Mouse (Mus musculus) hindbrain, embryonic 13.5 days (tissue): ENCODE measurements around the gene Slc5a10. TPM values are rescaled to one million over a fixed set of nuclear protein-coding genes. Genes with fewer than 3 reads are reported as not detected.

Source experiments
- ATAC-seq: fragments of 200-750 bp; cut with Nextera tagmentation; 2 replicates; pipeline ENCODE4 v1.8.0; 2017; ENCODE audit warnings: moderate TSS enrichment; ENCODE audit not compliant: low FRiP score
- H3K27ac ChIP-seq: fragments of 300-500 bp; sonication (generic); 2 replicates; pipeline ENCODE4 v1.5.1; 2015; ENCODE audit warnings: inconsistent platforms, mild to moderate bottlenecking, moderate library complexity
- H3K27me3 ChIP-seq: fragments of 300-500 bp; sonication (generic); 2 replicates; pipeline ENCODE4 v1.6.1; 2015; ENCODE audit warnings: mild to moderate bottlenecking, inconsistent platforms
- H3K36me3 ChIP-seq: fragments of 300-500 bp; sonication (generic); 2 replicates; pipeline ENCODE4 v1.6.1; 2015; ENCODE audit warnings: mild to moderate bottlenecking, inconsistent platforms
- H3K4me1 ChIP-seq: fragments of 300-500 bp; sonication (generic); replicated peaks from 2 replicates; pipeline ENCODE4 v1.6.1; 2015; ENCODE audit warnings: inconsistent platforms
- H3K4me2 ChIP-seq: fragments of 300-500 bp; sonication (generic); 2 replicates; pipeline ENCODE4 v1.6.1; 2015; ENCODE audit warnings: inconsistent platforms, mild to moderate bottlenecking, moderate library complexity
- H3K4me3 ChIP-seq: fragments of 300-500 bp; sonication (generic); 2 replicates; pipeline ENCODE4 v1.5.1; 2015; ENCODE audit warnings: mild to moderate bottlenecking, inconsistent platforms
- H3K9ac ChIP-seq: fragments of 300-500 bp; sonication (generic); 2 replicates; pipeline ENCODE4 v1.6.1; 2015; ENCODE audit warnings: mild to moderate bottlenecking, inconsistent platforms
- H3K9me3 ChIP-seq: fragments of 300-500 bp; sonication (generic); 2 replicates; pipeline ENCODE4 v1.6.1; 2016; ENCODE audit warnings: inconsistent platforms
- WGBS: fragments of 180-500 bp; shearing (Covaris S2); methylation state at CpG from one replicate; pipeline ENCODE4 v1.1.7; 2015; 5-methylcytosine and 5-hydroxymethylcytosine counted together
- polyA plus RNA-seq: library from polyadenylated mRNA; unstranded; fragments of >200 nt; fragmentation: Nextera tagmentation; extraction: Ambion mirVana; gene quantifications from 2 replicates; pipeline ENCODE4 v1.2.1, GENCODE M21; 2015

Slc5a10 gene
- polyA plus RNA-seq, 1 experiment from 2014 or later, result not detected

DNA sequence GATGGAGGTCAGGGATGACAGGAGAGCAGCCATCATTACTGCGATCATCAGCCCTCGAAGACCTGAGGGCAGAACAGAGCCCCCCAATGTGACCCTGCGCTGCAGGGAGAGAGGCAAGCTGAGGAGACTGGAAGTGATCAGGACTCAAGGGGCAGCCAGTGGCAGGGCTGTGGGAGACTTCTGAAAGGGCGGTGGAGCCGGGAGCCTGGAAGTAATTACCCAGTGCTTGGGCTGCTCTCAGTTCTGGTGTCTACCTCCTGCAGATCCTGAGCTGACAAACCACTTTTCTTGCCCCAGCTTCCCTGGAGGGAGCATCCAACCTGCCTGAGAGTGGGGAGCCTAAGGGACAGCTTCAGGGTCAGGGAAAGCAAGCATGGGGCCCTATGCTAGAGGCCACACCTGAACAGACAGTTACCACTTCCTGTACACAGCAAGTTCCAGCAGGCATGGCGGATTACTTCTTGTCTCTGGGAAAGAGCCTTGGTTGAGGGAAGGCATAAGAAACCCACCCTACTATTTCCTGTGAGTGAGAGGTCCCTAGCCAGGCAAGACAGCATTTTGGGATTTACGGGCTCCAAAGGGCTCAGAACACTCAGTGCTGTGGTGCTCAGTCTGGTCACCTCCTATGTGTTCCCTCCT, 44.3 kb downstream of the Slc5a10 start:
- H3K9ac ChIP-seq, result no peak overlapping the region
- no peaks in the 10 kb centered on the region for H3K9me3 ChIP-seq
- H3K36me3 ChIP-seq, result no peaks in the 10 kb centered on the region
- H3K27ac ChIP-seq, result no peak overlapping the region
- no peak for ATAC-seq
- H3K4me1 ChIP-seq, result peaks cover 15% of the 10 kb centered on the region
- H3K4me3 ChIP-seq, result no peak overlapping the region
- peaks cover 35% of the 10 kb centered on the region; the same call in 1 of the 2 replicates for H3K27me3 ChIP-seq
- H3K4me2 ChIP-seq, result no peak overlapping the region
- 60% methylated on average over 7 of the region's 7 CpGs for WGBS

GRCm38 (mm10) chr11:61675332-61675731, 45.3 kb downstream of the Slc5a10 start:
- no peak for ATAC-seq
- WGBS, result 71% methylated on average over 2 of the region's 2 CpGs
- Histone ChIP-seq H3K4me2 (no peak overlapping the region), H3K9me3 (no peaks in the 10 kb centered on the region), H3K36me3 (no peaks in the 10 kb centered on the region), H3K9ac (no peak overlapping the region), H3K27ac (no peak overlapping the region), H3K27me3 (peaks cover 29% of the 10 kb centered on the region; the same call in 1 of the 2 replicates), H3K4me1 (peaks cover 15% of the 10 kb centered on the region), H3K4me3 (no peak overlapping the region)

DNA sequence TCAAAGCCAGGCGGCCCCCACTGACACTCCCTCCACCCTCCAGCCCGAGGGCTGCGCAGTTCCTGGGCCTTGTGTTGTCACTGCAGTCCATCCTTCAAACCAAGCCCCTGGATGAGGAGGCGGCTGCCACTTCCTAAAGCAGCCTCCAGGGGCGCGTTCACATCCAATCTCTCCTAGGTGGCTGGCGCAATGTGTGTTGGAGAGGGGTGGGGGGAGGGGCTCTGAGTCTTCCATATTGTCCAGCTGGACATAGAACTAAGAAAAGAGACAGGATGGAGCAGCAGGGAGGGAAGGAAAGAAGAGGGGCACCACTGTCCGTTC, 45.8 kb downstream of the Slc5a10 start:
- Histone ChIP-seq H3K4me1 (peaks cover 15% of the 10 kb centered on the region), H3K36me3 (no peaks in the 10 kb centered on the region), H3K27me3 (peaks cover 29% of the 10 kb centered on the region; the same call in 1 of the 2 replicates), H3K4me3 (no peak overlapping the region), H3K9ac (peak overlapping the region; percentile 46; the same call in 1 of the 2 replicates), H3K9me3 (no peaks in the 10 kb centered on the region), H3K4me2 (peak overlapping the region; percentile 27; the same call in 1 of the 2 replicates), H3K27ac (no peak overlapping the region)
- 2% methylated on average over 7 of the region's 8 CpGs for WGBS
- ATAC-seq, result peak; percentile 65

DNA sequence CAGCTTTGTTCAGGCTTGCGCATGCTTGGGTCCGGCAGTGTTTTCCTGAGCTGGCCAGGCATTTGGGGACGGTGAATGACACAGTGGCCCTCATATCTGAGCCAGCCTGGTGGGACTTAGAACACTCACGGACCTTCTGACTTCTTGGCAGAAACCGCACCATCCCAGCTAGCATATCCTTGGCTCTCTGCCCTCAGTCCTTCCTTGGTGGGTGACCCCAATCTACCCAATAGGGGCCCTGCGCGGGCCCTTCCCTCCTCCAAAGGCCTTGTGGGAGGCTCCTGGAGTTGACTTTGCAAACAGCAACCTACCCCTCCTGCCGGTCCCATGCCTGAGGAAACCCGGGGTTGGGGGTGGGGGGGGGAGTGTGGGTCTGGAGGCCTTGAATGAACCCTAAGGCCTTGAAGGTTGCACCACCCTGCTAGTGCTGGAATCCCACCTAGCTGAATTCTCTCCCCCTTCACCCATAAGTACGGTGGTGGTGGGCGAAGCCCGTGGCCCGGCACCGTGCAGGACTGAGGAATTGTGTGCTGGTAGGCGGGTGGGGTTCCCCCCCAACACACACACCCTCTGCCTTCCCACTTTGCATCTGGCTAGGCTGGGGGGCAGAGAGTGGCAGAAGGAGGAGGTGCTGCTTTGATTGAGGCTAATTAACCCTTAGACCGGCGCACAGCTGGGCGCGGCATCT, 46.3 kb downstream of the Slc5a10 start:
- peaks cover 15% of the 10 kb centered on the region for H3K4me1 ChIP-seq
- peak; percentile 78 for ATAC-seq
- no peaks in the 10 kb centered on the region for H3K9me3 ChIP-seq
- no peak overlapping the region for H3K27ac ChIP-seq
- peak overlapping the region; percentile 46; the same call in 1 of the 2 replicates for H3K9ac ChIP-seq
- H3K4me3 ChIP-seq, result no peak overlapping the region
- peak overlapping the region; percentile 27; the same call in 1 of the 2 replicates for H3K4me2 ChIP-seq
- H3K36me3 ChIP-seq, result no peaks in the 10 kb centered on the region
- H3K27me3 ChIP-seq, result peaks cover 29% of the 10 kb centered on the region; the same call in 1 of the 2 replicates
- 21% methylated on average over 19 of the region's 19 CpGs for WGBS

DNA sequence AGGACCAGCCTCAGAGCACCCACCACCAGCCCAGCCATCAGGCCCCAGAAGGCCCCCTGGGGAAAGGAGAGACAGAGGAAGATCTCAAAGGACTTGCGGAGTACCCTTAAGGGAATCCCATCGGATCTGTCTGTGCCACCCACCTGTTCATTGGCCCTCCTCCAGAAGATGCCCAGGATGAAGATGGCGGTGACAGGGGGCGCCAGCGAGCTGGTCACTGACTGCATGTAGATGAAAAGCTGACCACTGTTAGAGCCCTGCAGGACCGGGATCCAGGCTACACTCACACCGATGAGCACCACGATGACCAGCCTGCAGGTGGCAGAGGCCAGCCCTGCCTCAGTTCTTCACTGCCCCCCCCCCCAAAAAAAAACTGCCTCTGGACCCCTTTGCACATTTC, 46.9 kb downstream of the Slc5a10 start:
- Histone ChIP-seq H3K27me3 (peaks cover 29% of the 10 kb centered on the region; the same call in 1 of the 2 replicates), H3K4me3 (no peak overlapping the region), H3K4me2 (no peak overlapping the region), H3K4me1 (peaks cover 15% of the 10 kb centered on the region), H3K9me3 (no peaks in the 10 kb centered on the region), H3K9ac (no peak overlapping the region), H3K27ac (no peak overlapping the region), H3K36me3 (no peaks in the 10 kb centered on the region)
- ATAC-seq, result no peak
- 34% methylated on average over 8 of the region's 8 CpGs for WGBS

DNA sequence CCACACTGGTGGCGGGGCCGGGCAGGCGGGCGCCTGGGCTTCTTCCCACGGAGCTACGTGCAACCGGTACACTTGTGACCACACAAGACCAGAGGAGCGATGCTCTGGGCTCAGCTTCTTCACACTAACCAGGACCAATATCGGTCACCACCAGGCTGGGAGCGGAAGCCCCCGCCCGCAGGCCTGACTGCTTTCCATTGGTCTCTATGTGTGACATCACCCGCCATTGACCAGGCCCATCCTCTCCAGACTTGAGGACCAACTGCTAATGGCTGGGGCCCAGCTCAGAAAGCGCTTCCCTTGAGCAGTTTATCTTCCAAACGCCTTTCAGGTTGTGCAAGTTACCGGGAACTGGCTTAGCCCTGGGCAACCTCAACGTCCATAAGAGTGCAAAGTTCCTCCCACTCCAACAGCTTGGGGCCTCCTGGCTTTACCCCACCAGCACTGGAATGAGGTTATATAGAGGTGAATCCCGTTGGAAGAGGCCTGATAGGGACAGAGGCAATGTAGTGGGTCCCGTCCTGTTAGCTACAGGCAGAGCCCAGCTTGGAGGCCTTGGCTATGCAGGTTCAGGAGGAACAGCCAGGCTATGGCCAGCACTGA, 48.7 kb downstream of the Slc5a10 start:
- Histone ChIP-seq H3K27ac (no peak overlapping the region), H3K36me3 (no peaks in the 10 kb centered on the region), H3K4me3 (no peak overlapping the region), H3K4me2 (no peak overlapping the region), H3K27me3 (peaks cover 25% of the 10 kb centered on the region; the same call in 1 of the 2 replicates), H3K4me1 (peaks cover 15% of the 10 kb centered on the region), H3K9ac (no peak overlapping the region), H3K9me3 (no peaks in the 10 kb centered on the region)
- no peak for ATAC-seq
- WGBS, result 69% methylated on average over 19 of the region's 19 CpGs

DNA sequence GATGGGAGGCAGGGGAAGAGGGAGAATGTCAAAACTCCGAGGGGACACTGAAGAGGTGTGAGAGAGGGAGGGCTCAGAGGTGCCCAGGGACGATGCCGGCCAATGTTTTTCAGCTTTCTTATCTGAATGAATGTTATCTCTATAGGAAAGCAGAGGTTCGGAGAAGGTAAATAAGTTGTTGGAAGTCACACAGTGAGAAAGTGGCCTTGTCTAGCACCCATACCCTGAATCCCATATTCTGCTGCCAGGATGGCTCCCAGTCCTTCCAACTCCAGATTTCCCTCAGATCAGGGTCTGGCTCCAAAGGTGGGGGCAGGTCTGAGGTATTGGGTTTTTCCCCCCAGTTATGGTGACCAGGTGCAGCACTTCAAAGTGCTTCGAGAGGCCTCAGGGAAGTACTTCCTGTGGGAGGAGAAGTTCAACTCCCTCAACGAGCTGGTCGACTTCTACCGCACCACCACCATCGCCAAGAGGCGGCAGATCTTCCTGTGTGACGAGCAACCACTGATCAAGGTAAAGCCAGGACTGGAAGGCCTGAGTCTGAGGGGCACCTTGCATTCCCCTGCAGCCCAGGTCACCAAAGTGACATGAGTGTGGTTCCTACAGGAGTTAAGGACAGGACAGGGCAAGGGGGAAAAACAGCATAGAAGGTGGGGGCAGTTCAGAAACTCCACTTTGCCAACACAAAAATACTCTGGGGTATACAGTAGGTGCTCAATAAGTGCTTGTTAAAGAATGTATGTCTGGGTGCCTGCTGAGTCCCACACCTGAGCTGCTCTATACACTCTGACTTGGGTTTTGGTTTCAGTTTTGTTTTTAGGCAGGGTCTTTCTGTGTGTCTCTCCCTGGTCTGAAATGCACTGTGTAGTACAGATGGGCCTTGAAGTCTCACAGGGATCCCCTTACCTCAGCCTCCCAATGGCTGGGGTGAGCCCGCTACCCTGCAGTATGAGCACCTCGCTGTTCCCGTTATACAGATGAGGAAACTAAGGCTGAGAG, 50.8 kb downstream of the Slc5a10 start:
- no peak for ATAC-seq
- 84% methylated on average over 14 of the region's 14 CpGs for WGBS
- Histone ChIP-seq H3K4me2 (no peak overlapping the region), H3K4me3 (no peak overlapping the region), H3K27me3 (peaks cover 12% of the 10 kb centered on the region; the same call in 1 of the 2 replicates), H3K4me1 (peaks cover 9% of the 10 kb centered on the region), H3K36me3 (no peaks in the 10 kb centered on the region), H3K9ac (no peak overlapping the region), H3K27ac (no peak overlapping the region), H3K9me3 (no peaks in the 10 kb centered on the region)

GRCm38 (mm10) chr11:61667782-61668181, 52.8 kb downstream of the Slc5a10 start:
- Histone ChIP-seq H3K36me3 (no peaks in the 10 kb centered on the region), H3K4me1 (no peaks in the 10 kb centered on the region), H3K27ac (no peak overlapping the region), H3K27me3 (0 out of 2 replicates have a peak, but pooled peaks cover 5% of the 10 kb centered on the region), H3K4me3 (no peak overlapping the region), H3K9me3 (no peaks in the 10 kb centered on the region), H3K9ac (no peak overlapping the region), H3K4me2 (no peak overlapping the region)
- no peak for ATAC-seq
- 88% methylated on average over 5 of the region's 5 CpGs for WGBS

DNA sequence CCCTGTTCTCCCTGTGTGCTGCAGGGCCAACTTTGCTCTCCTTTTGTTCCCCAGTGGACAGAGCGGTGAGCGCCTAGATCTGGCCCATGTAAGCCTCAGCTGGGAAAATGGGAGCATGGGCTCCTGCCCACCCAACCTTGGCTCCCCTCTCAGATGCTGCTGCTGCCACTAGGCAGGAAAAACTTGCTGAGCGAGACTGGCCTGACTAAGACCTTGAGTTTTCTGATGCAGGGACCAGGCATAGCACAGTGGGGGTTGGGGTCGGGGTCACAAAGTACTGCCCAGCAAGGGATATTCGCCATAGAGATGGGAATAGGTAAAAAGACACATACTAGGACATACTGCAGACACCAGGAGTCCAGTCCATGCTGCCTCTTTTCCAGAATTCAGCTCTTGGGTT, 53.4 kb downstream of the Slc5a10 start:
- H3K4me3 ChIP-seq, result no peak overlapping the region
- no peaks in the 10 kb centered on the region for H3K4me1 ChIP-seq
- ATAC-seq, result no peak
- no peak overlapping the region for H3K4me2 ChIP-seq
- H3K27ac ChIP-seq, result no peak overlapping the region
- H3K9ac ChIP-seq, result 0 out of 2 replicates have a peak overlapping the region, but pooled peaks have one; percentile 5
- H3K9me3 ChIP-seq, result no peaks in the 10 kb centered on the region
- no peaks in the 10 kb centered on the region for H3K36me3 ChIP-seq
- 83% methylated on average over 5 of the region's 5 CpGs for WGBS
- 0 out of 2 replicates have a peak, but pooled peaks cover 3% of the 10 kb centered on the region for H3K27me3 ChIP-seq

GRCm38 (mm10) chr11:61665991-61666799, 54.4 kb downstream of the Slc5a10 start:
- H3K9me3 ChIP-seq, result no peaks in the 10 kb centered on the region
- no peak overlapping the region for H3K27ac ChIP-seq
- H3K27me3 ChIP-seq, result no peaks in the 10 kb centered on the region
- no peak overlapping the region for H3K9ac ChIP-seq
- H3K4me2 ChIP-seq, result no peak overlapping the region
- whole genome bisulfite sequencing, result 43% methylated on average over 7 of the region's 7 CpGs
- no peaks in the 10 kb centered on the region for H3K36me3 ChIP-seq
- no peak overlapping the region for H3K4me3 ChIP-seq
- H3K4me1 ChIP-seq, result no peaks in the 10 kb centered on the region
- ATAC-seq, result no peak

DNA sequence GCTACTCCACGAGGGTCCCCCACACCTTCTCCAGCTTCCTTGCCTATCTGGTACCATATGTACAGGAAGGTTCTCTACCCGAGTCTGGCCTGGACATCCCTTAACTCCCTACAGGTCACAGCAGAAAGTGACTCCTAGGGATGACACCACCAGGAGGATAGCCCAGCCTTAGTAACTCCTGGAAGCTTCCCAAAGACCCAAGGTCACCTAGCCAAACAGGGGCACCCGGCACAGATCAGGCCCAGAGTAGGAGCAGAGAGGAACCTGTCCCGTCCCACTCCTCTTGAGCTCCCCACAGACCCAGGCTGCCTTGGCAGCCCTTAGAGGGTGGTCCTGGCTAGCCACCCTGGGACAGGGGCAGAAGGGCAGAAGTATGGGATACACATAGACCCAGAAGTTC, 55.2 kb downstream of the Slc5a10 start:
- Histone ChIP-seq H3K36me3 (no peaks in the 10 kb centered on the region), H3K27ac (no peak overlapping the region), H3K9me3 (no peaks in the 10 kb centered on the region), H3K27me3 (no peaks in the 10 kb centered on the region), H3K4me3 (no peak overlapping the region), H3K4me2 (no peak overlapping the region), H3K4me1 (no peaks in the 10 kb centered on the region), H3K9ac (no peak overlapping the region)
- no peak for ATAC-seq
- WGBS, result 88% methylated on average over 4 of the region's 4 CpGs
